Mouse (Mus musculus): ENCODE data around the gene Tjp1.

GRCm38 (mm10) chr7:65366153-65366552 is 161.4 kb downstream of the Tjp1 start:
- TF ChIP-seq CTCF (conservative IDR thresholded peaks at IDR 0.05 in 1 of 2, IDR thresholded peaks at IDR 0.05 in 1 of 2; ENCODE audit: low read depth in 2 of 2, low read length in 2 of 2) (no peak), TCF12 (IDR thresholded peaks at IDR 0.05; ENCODE audit: low read depth, low read length) (no peak), ZKSCAN1 (IDR thresholded peaks at IDR 0.05; ENCODE audit: borderline replicate concordance, low read depth, low read length) (no peak), POLR2A (IDR thresholded peaks at IDR 0.05; ENCODE audit: low read depth, low read length) (no peak), USF2 (conservative IDR thresholded peaks at IDR 0.05; ENCODE audit: low read depth, low read length) (no peak), MAX (IDR thresholded peaks at IDR 0.05; ENCODE audit: low read length) (no peak), EP300 (IDR thresholded peaks at IDR 0.05; ENCODE audit: low read length) (no peak), E2F4 (IDR thresholded peaks at IDR 0.05; ENCODE audit: insufficient replicate concordance, low read depth, low read length) (no peak), PAX5 (IDR thresholded peaks at IDR 0.05; ENCODE audit: low read length) (no peak), HCFC1 (IDR thresholded peaks at IDR 0.05; ENCODE audit: low read depth, low read length) (no peak), NELFE (IDR thresholded peaks at IDR 0.05; ENCODE audit: low read depth, low read length) (no peak), MAZ (IDR thresholded peaks at IDR 0.05; ENCODE audit: low read depth, low read length) (no peak)
